Mouse (Mus musculus): Measurements from ENCODE around the gene Sigmar1. TPM values are rescaled to one million over a fixed set of nuclear protein-coding genes. Genes with fewer than 3 reads are reported as not detected.
"Not testable (repeated sequence)": the region's sequence is repeated elsewhere in the genome, so short reads cannot be mapped to it uniquely, and the experiment has no call there.

Gene Sigmar1
- polyA plus RNA-seq, 1 experiment from 2014 or later, result 73.2 TPM

DNA sequence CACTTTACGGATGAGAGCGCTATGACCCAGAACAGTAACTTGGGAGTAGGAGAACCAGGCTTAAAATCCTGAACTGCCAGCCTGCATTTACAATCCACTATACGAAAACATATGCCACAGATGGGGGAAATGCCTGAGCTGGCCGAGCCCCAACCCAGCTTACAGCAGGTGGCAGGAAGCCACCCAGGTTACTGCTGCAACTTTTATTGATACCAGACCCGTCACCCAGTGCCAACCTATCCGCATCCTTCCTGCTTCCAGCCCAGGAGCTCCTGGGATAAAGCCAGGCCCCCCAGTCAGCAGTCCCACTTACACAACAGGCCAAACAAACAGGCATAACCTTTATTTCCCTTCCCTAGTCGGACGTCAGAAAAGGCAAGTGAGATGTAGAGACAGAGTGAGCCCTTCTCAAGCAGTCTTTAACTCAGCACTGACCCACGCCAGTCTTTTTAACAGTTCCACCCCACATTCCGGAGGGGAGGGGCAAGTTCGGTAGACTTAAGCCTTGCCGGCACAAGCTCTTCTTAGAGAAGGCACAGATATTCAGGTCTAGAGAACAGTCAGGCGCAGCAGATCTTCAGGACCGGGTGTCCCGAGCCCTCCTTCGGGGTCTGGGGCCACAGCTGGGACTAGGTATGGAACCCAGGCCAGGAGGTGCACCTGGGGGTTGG is 44.1 kb downstream of the Sigmar1 start:
- Histone ChIP-seq H3K36me3 (replicated peaks; ENCODE audit: insufficient read depth, low read length) (0 out of 2 replicates have a peak, but pooled peaks cover 2% of the 10 kb centered on the region), H3K27me3 (ENCODE audit: insufficient read depth, low read length) (peaks cover 7% of the 10 kb centered on the region; the same call in 1 of the 2 replicates), H3K4me2 (ENCODE audit: low read depth, low read length) (peak overlapping the region; percentile 96), H3K9me3 (ENCODE audit: low read length) (no peaks in the 10 kb centered on the region), H3K9ac (replicated peaks) (peak overlapping the region; percentile 83), H3K4me3 (ENCODE audit: low read depth, low read length) (peak overlapping the region; percentile 74; the same call in 1 of the 2 replicates), H3K27ac (ENCODE audit: low read depth) (no peak overlapping the region), H3K4me1 (ENCODE audit: insufficient read depth) (peaks cover 15% of the 10 kb centered on the region)
- ATAC-seq, result no peak
- TF ChIP-seq CTCF (IDR thresholded peaks at IDR 0.05; ENCODE audit: low read depth) (no peak), EP300 (IDR thresholded peaks at IDR 0.05; ENCODE audit: low read depth) (no peak)
- 84% methylated on average over 16 of the region's 16 CpGs for WGBS (ENCODE audit: insufficient replicate concordance)
- DNase-seq, result no peak

DNA sequence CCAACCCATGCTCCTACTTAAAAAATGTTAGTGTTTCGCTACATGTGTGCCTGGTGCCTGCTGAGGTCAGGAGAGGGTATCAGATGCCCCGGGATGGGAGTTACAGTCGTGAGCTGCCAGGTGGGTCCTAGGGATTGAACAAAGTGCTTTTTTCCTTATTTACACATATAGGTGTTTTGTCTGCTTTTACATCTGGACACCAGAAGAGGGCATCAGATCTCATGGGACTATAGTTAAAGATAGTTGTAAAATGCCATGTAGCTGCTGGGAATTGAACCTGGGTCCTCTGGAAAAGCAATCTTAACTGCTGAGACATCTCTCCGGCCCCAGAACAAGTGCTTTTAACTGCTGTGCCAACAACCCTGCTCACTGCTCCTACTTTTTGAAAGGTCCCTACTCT is 45.7 kb downstream of the Sigmar1 start:
- H3K27me3 ChIP-seq (ENCODE audit: insufficient read depth, low read length), result peaks cover 14% of the 10 kb centered on the region; the same call in 1 of the 2 replicates
- no peaks in the 10 kb centered on the region for H3K9me3 ChIP-seq (ENCODE audit: low read length)
- no peak overlapping the region for H3K4me3 ChIP-seq (ENCODE audit: low read depth, low read length)
- H3K9ac ChIP-seq (replicated peaks), result no peak overlapping the region
- TF ChIP-seq EP300 (IDR thresholded peaks at IDR 0.05; ENCODE audit: low read depth) (no peak), CTCF (IDR thresholded peaks at IDR 0.05; ENCODE audit: low read depth) (peak; percentile 10; the same call in 1 of the 2 replicates)
- no peak for DNase-seq
- peaks cover 15% of the 10 kb centered on the region for H3K4me1 ChIP-seq (ENCODE audit: insufficient read depth)
- no peaks in the 10 kb centered on the region for H3K36me3 ChIP-seq (replicated peaks; ENCODE audit: insufficient read depth, low read length)
- 64% methylated on average over 4 of the region's 4 CpGs for WGBS (ENCODE audit: insufficient replicate concordance)
- H3K4me2 ChIP-seq (ENCODE audit: low read depth, low read length), result no peak overlapping the region
- no peak for ATAC-seq
- H3K27ac ChIP-seq (ENCODE audit: low read depth), result no peak overlapping the region

DNA sequence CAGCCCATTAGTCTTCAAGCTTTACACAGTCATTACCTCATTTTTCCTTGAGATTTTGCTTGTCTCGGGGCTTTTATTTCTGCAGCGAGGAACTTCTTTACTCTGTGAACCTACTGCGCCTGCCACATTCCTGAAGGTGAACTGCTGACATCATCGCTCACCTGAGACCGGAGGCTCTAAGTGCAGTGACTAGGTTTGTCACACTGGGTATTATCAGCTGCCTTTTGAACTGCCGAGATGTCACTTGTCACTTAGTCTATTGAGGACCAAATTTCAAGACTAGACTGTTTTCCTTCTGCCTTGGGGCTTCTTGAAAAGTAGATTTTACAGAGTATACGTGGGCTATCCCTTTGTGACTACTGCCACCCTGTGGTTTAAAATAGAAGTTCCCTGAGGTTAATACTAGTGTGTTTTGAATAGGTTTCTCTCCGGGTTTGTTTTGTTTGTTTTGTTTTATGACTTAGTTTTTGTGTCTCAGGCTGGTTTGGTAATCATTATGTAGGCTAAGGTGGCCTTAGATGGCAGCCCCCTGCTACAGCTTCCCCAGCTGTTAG is 47.7 kb downstream of the Sigmar1 start:
- ATAC-seq (no peak), DNase-seq (no peak)
- 38% methylated on average over 8 of the region's 8 CpGs for WGBS (ENCODE audit: insufficient replicate concordance)

DNA sequence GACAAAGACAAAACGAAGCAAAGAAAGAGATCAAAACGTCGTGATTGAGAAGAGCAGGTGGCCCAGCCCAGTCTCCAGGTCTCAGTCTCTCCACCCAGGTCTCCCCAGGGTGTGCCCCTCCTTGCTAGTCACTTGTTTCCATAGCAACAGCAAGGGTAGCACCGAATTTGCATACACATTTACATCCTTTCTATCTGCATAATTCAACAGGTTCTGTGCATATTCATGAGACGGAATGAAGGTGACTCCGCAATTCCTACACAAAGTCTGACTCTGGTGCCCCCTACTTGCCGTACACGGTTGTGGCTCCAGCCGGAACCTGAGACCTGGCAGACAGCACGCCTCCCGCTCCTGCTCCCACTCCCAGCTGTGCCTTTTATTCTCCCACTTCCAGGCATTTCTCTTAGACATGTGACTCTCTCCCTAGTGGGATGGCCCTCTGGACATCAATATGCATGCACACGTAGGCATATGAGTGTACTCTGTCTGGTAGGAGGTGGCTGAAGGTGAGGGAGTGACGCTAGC is 48.9 kb downstream of the Sigmar1 start:
- H3K4me1 ChIP-seq (ENCODE audit: insufficient read depth), result peaks cover 3% of the 10 kb centered on the region
- H3K9ac ChIP-seq (replicated peaks), result no peak overlapping the region
- TF ChIP-seq CTCF (IDR thresholded peaks at IDR 0.05; ENCODE audit: low read depth) (peak; percentile 68), EP300 (IDR thresholded peaks at IDR 0.05; ENCODE audit: low read depth) (no peak)
- H3K36me3 ChIP-seq (replicated peaks; ENCODE audit: insufficient read depth, low read length), result no peaks in the 10 kb centered on the region
- peak; percentile 50; the same call in 1 of the 2 replicates for ATAC-seq
- H3K9me3 ChIP-seq (ENCODE audit: low read length), result no peaks in the 10 kb centered on the region
- WGBS (ENCODE audit: insufficient replicate concordance), result 5% methylated on average over 13 of the region's 13 CpGs
- DNase-seq, result peak; percentile 63
- no peak overlapping the region for H3K4me3 ChIP-seq (ENCODE audit: low read depth, low read length)
- H3K27ac ChIP-seq (ENCODE audit: low read depth), result no peak overlapping the region
- no peak overlapping the region for H3K4me2 ChIP-seq (ENCODE audit: low read depth, low read length)
- peaks cover 21% of the 10 kb centered on the region for H3K27me3 ChIP-seq (ENCODE audit: insufficient read depth, low read length)

More for the DNA sequence above, 47.7 kb downstream of the Sigmar1 start:
- H3K9me3 ChIP-seq (ENCODE audit: low read length), result no peaks in the 10 kb centered on the region
- no peak overlapping the region for H3K4me2 ChIP-seq (ENCODE audit: low read depth, low read length)
- H3K4me1 ChIP-seq (ENCODE audit: insufficient read depth), result peaks cover 10% of the 10 kb centered on the region
- no peaks in the 10 kb centered on the region for H3K36me3 ChIP-seq (replicated peaks; ENCODE audit: insufficient read depth, low read length)
- no peak overlapping the region for H3K4me3 ChIP-seq (ENCODE audit: low read depth, low read length)
- no peak overlapping the region for H3K27ac ChIP-seq (ENCODE audit: low read depth)
- peaks cover 21% of the 10 kb centered on the region for H3K27me3 ChIP-seq (ENCODE audit: insufficient read depth, low read length)
- TF ChIP-seq CTCF (IDR thresholded peaks at IDR 0.05; ENCODE audit: low read depth) (peak; percentile 70), EP300 (IDR thresholded peaks at IDR 0.05; ENCODE audit: low read depth) (no peak)
- no peak overlapping the region for H3K9ac ChIP-seq (replicated peaks)

DNA sequence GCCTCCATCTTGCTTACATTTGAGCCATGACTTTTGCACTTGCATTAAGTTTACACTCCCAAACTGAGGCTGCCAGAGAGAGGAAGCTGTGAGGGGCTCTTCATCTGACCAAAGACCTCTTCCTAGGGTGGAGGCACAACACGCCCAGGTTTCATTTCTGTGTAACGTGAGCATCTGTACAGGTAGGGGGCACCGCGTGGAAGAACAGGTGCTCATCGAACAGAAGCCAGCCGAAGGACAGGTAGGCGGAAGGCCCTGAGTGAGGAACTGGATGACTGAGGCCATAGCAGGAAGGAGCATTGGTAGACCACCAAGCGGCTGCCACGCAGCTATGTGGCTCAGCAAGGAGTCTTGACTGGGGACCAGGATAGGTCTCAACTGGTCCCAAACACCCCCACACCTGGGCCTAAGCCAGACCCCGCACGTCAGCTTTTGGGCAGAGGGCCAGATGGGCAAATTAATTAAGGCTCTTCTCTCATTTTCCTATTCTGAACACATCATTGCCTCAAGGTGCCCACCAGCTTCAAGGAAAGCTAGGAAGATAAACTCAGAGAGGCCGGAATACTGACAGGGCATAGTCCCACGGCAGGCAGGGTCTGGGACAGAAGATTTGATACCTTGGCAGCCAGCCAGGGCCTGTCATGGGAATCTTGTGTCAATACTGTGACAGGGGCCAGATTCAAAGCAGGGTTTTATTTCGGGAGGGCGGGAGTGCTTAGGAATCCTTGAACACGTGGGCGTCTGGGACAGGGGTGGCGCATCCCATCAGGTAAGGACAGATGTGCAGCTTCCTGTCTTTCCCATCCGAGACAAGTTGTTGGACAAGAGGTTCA is 49.8 kb downstream of the Sigmar1 start:
- no peaks in the 10 kb centered on the region for H3K36me3 ChIP-seq (replicated peaks; ENCODE audit: insufficient read depth, low read length)
- peaks cover 21% of the 10 kb centered on the region for H3K27me3 ChIP-seq (ENCODE audit: insufficient read depth, low read length)
- H3K27ac ChIP-seq (ENCODE audit: low read depth), result no peak overlapping the region
- H3K9me3 ChIP-seq (ENCODE audit: low read length), result no peaks in the 10 kb centered on the region
- ATAC-seq (no peak), DNase-seq (no peak)
- H3K4me2 ChIP-seq (ENCODE audit: low read depth, low read length), result no peak overlapping the region
- H3K9ac ChIP-seq (replicated peaks), result no peak overlapping the region
- TF ChIP-seq CTCF (IDR thresholded peaks at IDR 0.05; ENCODE audit: low read depth) (no peak), EP300 (IDR thresholded peaks at IDR 0.05; ENCODE audit: low read depth) (no peak)
- no peak overlapping the region for H3K4me3 ChIP-seq (ENCODE audit: low read depth, low read length)
- 67% methylated on average over 19 of the region's 19 CpGs for WGBS (ENCODE audit: insufficient replicate concordance)
- no peaks in the 10 kb centered on the region for H3K4me1 ChIP-seq (ENCODE audit: insufficient read depth)

DNA sequence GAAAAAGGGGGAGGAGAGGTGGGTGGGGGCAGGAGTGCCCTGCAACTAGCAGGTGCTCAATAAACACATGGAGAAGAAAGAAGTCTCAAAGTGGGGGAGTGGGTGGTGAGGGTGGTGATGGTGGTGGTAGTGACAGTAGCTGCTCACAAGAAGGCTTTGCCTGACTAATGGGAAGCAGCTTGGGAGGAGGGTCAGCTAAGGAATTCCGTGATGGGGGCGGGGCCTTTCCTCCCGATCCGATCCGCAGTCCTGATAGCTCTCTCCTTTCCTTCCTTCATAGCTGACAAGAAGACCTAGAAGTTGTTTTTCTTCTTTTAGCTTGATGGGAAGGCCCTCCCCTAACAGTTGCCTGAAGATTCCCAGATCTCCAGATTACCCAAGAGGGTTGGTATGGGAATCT is 51.3 kb downstream of the Sigmar1 start:
- DNase-seq (no peak), ATAC-seq (no peak)
- no peak overlapping the region for H3K9ac ChIP-seq (replicated peaks)
- WGBS (ENCODE audit: insufficient replicate concordance), result 7% methylated on average over 5 of the region's 5 CpGs
- H3K4me3 ChIP-seq (ENCODE audit: low read depth, low read length), result no peak overlapping the region
- no peak overlapping the region for H3K27ac ChIP-seq (ENCODE audit: low read depth)
- H3K4me1 ChIP-seq (ENCODE audit: insufficient read depth), result no peaks in the 10 kb centered on the region
- peaks cover 21% of the 10 kb centered on the region for H3K27me3 ChIP-seq (ENCODE audit: insufficient read depth, low read length)
- H3K4me2 ChIP-seq (ENCODE audit: low read depth, low read length), result no peak overlapping the region
- no peaks in the 10 kb centered on the region for H3K9me3 ChIP-seq (ENCODE audit: low read length)
- TF ChIP-seq EP300 (IDR thresholded peaks at IDR 0.05; ENCODE audit: low read depth) (no peak), CTCF (IDR thresholded peaks at IDR 0.05; ENCODE audit: low read depth) (no peak)
- H3K36me3 ChIP-seq (replicated peaks; ENCODE audit: insufficient read depth, low read length), result no peaks in the 10 kb centered on the region

DNA sequence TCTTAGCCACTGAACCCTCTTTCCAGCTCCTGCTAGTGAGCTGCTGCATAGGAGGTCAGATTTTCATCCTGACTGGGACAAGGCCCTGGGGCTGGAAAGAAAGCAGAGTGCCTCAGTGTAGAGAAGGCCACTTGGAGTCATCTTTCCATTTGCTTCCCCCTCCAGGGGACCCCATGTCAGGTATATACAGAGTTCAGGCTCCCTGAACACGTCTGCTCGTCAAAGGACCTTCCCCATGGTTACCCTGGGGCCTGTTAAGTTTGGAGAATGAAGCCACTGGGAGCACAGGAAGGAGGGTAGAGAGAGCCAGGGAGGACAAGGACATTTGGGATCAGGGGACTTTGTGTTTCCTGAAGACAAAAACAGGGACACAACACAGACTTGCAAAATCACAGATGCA is 53.7 kb downstream of the Sigmar1 start:
- H3K27me3 ChIP-seq (ENCODE audit: insufficient read depth, low read length), result peaks cover 18% of the 10 kb centered on the region

DNA sequence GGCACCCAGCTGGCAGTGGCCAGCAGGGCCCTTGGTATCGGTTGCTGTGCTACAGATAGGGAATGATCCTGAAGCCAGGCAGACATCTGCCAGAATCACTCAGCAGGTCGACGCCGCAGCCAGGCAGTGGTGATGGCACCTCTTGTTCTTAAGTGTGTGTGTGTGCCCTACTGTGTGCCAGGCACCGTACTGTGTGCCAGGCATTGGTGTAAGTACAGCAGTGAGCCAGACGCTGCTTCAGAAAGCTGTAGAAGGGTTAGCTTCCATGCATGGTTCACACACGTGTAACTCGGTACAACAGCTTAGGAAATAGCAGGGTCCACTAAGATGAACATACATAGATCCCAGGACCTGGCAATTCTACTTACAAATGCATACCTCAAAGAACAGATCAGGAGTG is 55.7 kb downstream of the Sigmar1 start:
- peaks cover 10% of the 10 kb centered on the region; the same call in 1 of the 2 replicates for H3K27me3 ChIP-seq (ENCODE audit: insufficient read depth, low read length)
- not testable (repeated sequence) for H3K27ac ChIP-seq (ENCODE audit: low read depth)

More for the DNA sequence above, 53.7 kb downstream of the Sigmar1 start:
- not testable (repeated sequence) for DNase-seq; ATAC-seq; H3K27ac ChIP-seq (ENCODE audit: low read depth); H3K9ac ChIP-seq (replicated peaks); H3K4me2 ChIP-seq (ENCODE audit: low read depth, low read length); H3K36me3 ChIP-seq (replicated peaks; ENCODE audit: insufficient read depth, low read length); H3K4me3 ChIP-seq (ENCODE audit: low read depth, low read length); H3K4me1 ChIP-seq (ENCODE audit: insufficient read depth); H3K9me3 ChIP-seq (ENCODE audit: low read length)
- WGBS (ENCODE audit: insufficient replicate concordance), result 61% methylated on average over 2 of the region's 2 CpGs

More for the DNA sequence above, 55.7 kb downstream of the Sigmar1 start:
- DNase-seq; H3K36me3 ChIP-seq (replicated peaks; ENCODE audit: insufficient read depth, low read length); H3K4me2 ChIP-seq (ENCODE audit: low read depth, low read length); ATAC-seq; H3K9ac ChIP-seq (replicated peaks); H3K9me3 ChIP-seq (ENCODE audit: low read length); H3K4me3 ChIP-seq (ENCODE audit: low read depth, low read length); H3K4me1 ChIP-seq (ENCODE audit: insufficient read depth): not testable (repeated sequence)
- 80% methylated on average over 3 of the region's 8 CpGs for WGBS (ENCODE audit: insufficient replicate concordance)
